Mouse (Mus musculus) liver, adult 2 months (tissue): ENCODE measurements around the gene Mthfd1l. TPM values are rescaled to one million over a fixed set of nuclear protein-coding genes. Genes with fewer than 3 reads are reported as not detected.

Source experiments
- DNase-seq: peaks from one replicate; pipeline ENCODE4 v3.0.0-alpha.2; 2011; ENCODE audit warnings: low read depth, low spot score; ENCODE audit errors: extremely low read depth
- H3K27ac ChIP-seq: fragments of 200-500 bp; replicated peaks from 2 replicates; pipeline ENCODE4 v1.5.1; 2012; ENCODE audit warnings: low read depth, mild to moderate bottlenecking, control low read depth, inconsistent platforms, low read length; ENCODE audit not compliant: insufficient read depth
- H3K27me3 ChIP-seq: fragments of 200-500 bp; 2 replicates; pipeline ENCODE4 v1.6.1; 2012; ENCODE audit warnings: mild to moderate bottlenecking, moderate library complexity, low read length, inconsistent platforms; ENCODE audit not compliant: control insufficient read depth, insufficient read depth
- H3K36me3 ChIP-seq: fragments of 200-500 bp; 2 replicates; pipeline ENCODE4 v1.6.1; 2012; ENCODE audit warnings: low read length, inconsistent platforms; ENCODE audit not compliant: control insufficient read depth, insufficient read depth
- H3K4me1 ChIP-seq: fragments of 200-500 bp; 2 replicates; pipeline ENCODE4 v1.6.1; 2011; ENCODE audit warnings: low read length; ENCODE audit not compliant: control insufficient read depth, insufficient read depth
- H3K4me3 ChIP-seq: fragments of 200-500 bp; 2 replicates; pipeline ENCODE4 v1.5.1; 2011; ENCODE audit warnings: low read depth, mild to moderate bottlenecking, control low read depth, low read length, moderate library complexity; ENCODE audit not compliant: insufficient read depth
- H3K79me2 ChIP-seq: fragments of 200-500 bp; 2 replicates; pipeline ENCODE4 v1.6.1; 2012; ENCODE audit warnings: inconsistent platforms, mild to moderate bottlenecking, low read length, moderate library complexity; ENCODE audit not compliant: control insufficient read depth, insufficient read depth
- H3K9ac ChIP-seq: fragments of 200-500 bp; 2 replicates; pipeline ENCODE4 v1.6.1; 2012; ENCODE audit warnings: low read depth, mild to moderate bottlenecking, control low read depth, inconsistent platforms, low read length
- CTCF ChIP-seq: fragments of 200-500 bp; IDR thresholded peaks from 2 replicates; pipeline ENCODE4 v1.5.1; 2011; ENCODE audit warnings: low read depth, low read length, control low read depth
- POLR2A ChIP-seq: fragments of 200-500 bp; IDR thresholded peaks from 2 replicates; pipeline ENCODE4 v1.6.1; 2011; ENCODE audit warnings: low read length, control low read depth; ENCODE audit not compliant: insufficient read depth; ENCODE audit errors: extremely low read depth
- WGBS: fragments of 180-500 bp; shearing (Covaris S2); methylation state at CpG from one replicate; pipeline ENCODE4 v1.1.7; 2018; 5-methylcytosine and 5-hydroxymethylcytosine counted together
- polyA plus RNA-seq: library from polyadenylated mRNA; depleted of rRNA; stranded (reverse); fragments of >200 nt; gene quantifications from 2 replicates; pipeline ENCODE4 v1.2.3, GENCODE M21; 2012
- total RNA-seq: library from RNA; depleted of rRNA; stranded (reverse); fragments of >200 nt; gene quantifications from 2 replicates; pipeline ENCODE4 v1.2.3, GENCODE M21; 2014

Gene Mthfd1l
- total and polyA plus RNA-seq, 2 experiments, result 0.31 to 1.0 TPM

GRCm38 (mm10) chr10:4112611-4113327 is 139.9 kb downstream of the Mthfd1l start:
- TF ChIP-seq CTCF (no peak), POLR2A (no peak)
- WGBS, result 71% methylated on average over 17 of the region's 17 CpGs
- H3K27ac ChIP-seq, result peak overlapping the region; percentile 27; the same call in 1 of the 2 replicates
- H3K27me3 ChIP-seq, result no peaks in the 10 kb centered on the region
- no peak overlapping the region for H3K9ac ChIP-seq
- no peaks in the 10 kb centered on the region for H3K79me2 ChIP-seq
- no peaks in the 10 kb centered on the region for H3K36me3 ChIP-seq
- no peaks in the 10 kb centered on the region for H3K4me1 ChIP-seq
- H3K4me3 ChIP-seq, result no peak overlapping the region
- DNase-seq, result no peak

- Histone ChIP-seq H3K4me3 (no peak overlapping the region), H3K4me1 (no peaks in the 10 kb centered on the region), H3K27me3 (no peaks in the 10 kb centered on the region), H3K79me2 (no peaks in the 10 kb centered on the region), H3K9ac (no peak overlapping the region), H3K27ac (no peak overlapping the region), H3K36me3 (no peaks in the 10 kb centered on the region)
- WGBS, result 90% methylated on average over 5 of the region's 5 CpGs
- no peak for DNase-seq
- TF ChIP-seq POLR2A (no peak), CTCF (no peak)
These were observed 140.4 kb downstream of the Mthfd1l start for GRCm38 (mm10) chr10:4113328-4113658.

GRCm38 (mm10) chr10:4116653-4117052 is 143.7 kb downstream of the Mthfd1l start:
- H3K27ac ChIP-seq, result no peak overlapping the region
- no peaks in the 10 kb centered on the region for H3K36me3 ChIP-seq
- H3K4me1 ChIP-seq, result no peaks in the 10 kb centered on the region
- no peaks in the 10 kb centered on the region for H3K79me2 ChIP-seq
- no peak for DNase-seq
- no peak overlapping the region for H3K4me3 ChIP-seq
- H3K27me3 ChIP-seq, result no peaks in the 10 kb centered on the region
- TF ChIP-seq POLR2A (no peak), CTCF (no peak)
- H3K9ac ChIP-seq, result no peak overlapping the region

- TF ChIP-seq POLR2A (no peak), CTCF (no peak)
- Histone ChIP-seq H3K9ac (no peak overlapping the region), H3K27ac (no peak overlapping the region), H3K27me3 (no peaks in the 10 kb centered on the region), H3K36me3 (no peaks in the 10 kb centered on the region), H3K4me1 (no peaks in the 10 kb centered on the region), H3K79me2 (no peaks in the 10 kb centered on the region), H3K4me3 (no peak overlapping the region)
- DNase-seq, result no peak
- WGBS, result 76% methylated on average over 7 of the region's 7 CpGs
These were observed 144.2 kb downstream of the Mthfd1l start for GRCm38 (mm10) chr10:4117091-4117490.

GRCm38 (mm10) chr10:4119287-4119686 is 146.4 kb downstream of the Mthfd1l start:
- Histone ChIP-seq H3K4me3 (no peak overlapping the region), H3K79me2 (no peaks in the 10 kb centered on the region), H3K27me3 (no peaks in the 10 kb centered on the region), H3K36me3 (no peaks in the 10 kb centered on the region), H3K27ac (no peak overlapping the region), H3K9ac (no peak overlapping the region), H3K4me1 (no peaks in the 10 kb centered on the region)
- TF ChIP-seq POLR2A (no peak), CTCF (no peak)
- no peak for DNase-seq
- 95% methylated on average over 4 of the region's 4 CpGs for WGBS

GRCm38 (mm10) chr10:4120708-4121107 is 147.8 kb downstream of the Mthfd1l start:
- TF ChIP-seq CTCF (no peak), POLR2A (no peak)
- Histone ChIP-seq H3K27me3 (no peaks in the 10 kb centered on the region), H3K27ac (peak overlapping the region; percentile 7; the same call in 1 of the 2 replicates), H3K9ac (no peak overlapping the region), H3K79me2 (no peaks in the 10 kb centered on the region), H3K4me3 (no peak overlapping the region), H3K36me3 (no peaks in the 10 kb centered on the region), H3K4me1 (no peaks in the 10 kb centered on the region)
- DNase-seq, result peak; percentile 61
- 21% methylated on average over 10 of the region's 10 CpGs for WGBS
